In genomic region chr7:133990930-133991329, GRCm38 (mm10) we compare ENCODE assay signal across 23 mouse cellular contexts.
DNase-seq lines count a peak whose midpoint lies in the region; ATAC-seq and TF ChIP-seq lines count a peak whose summit lies in the region.
"Had no signal": no experiment of that assay in that cellular context is flagged by ENCODE, and none has a peak within 500 bp of the region (broad histone marks: within the 10 kb centered on the region; RNA-seq: fewer than 3 reads in every experiment).

No protein-coding gene starts in this region.

- intact Hi-C loops in heart, postnatal 25 days (cut with DNase I), result no loop called here

- no peak for TF ChIP-seq EP300 in heart, postnatal 0 days (IDR thresholded peaks at IDR 0.05; ENCODE audit: low read depth)

- no peak overlapping the region for H3K9ac ChIP-seq in heart, embryonic 11.5 days (ENCODE audit: low read depth, low read length)
- no peak overlapping the region for H3K9ac ChIP-seq in heart, embryonic 14.5 days (ENCODE audit: low read length)
- H3K9ac ChIP-seq in heart, postnatal 0 days (replicated peaks; ENCODE audit: low read depth, low read length), result no peak overlapping the region
- H3K9ac ChIP-seq in forebrain, embryonic 12.5 days, result no peak overlapping the region
- H3K9ac ChIP-seq: embryonic facial prominence, embryonic 12.5 days; embryonic facial prominence, embryonic 15.5 days; forebrain, embryonic 15.5 days; hindbrain, embryonic 12.5 days; hindbrain, embryonic 15.5 days had no signal

- H3K4me3 ChIP-seq in heart, embryonic 11.5 days (ENCODE audit: low read depth, low read length), result no peak overlapping the region
- no peak overlapping the region for H3K4me3 ChIP-seq in heart, embryonic 14.5 days (ENCODE audit: control insufficient read depth in 1 of 2, insufficient read depth in 1 of 2, low read depth in 1 of 2, low read length in 2 of 2)
- H3K4me3 ChIP-seq in heart, postnatal 0 days (ENCODE audit: low read depth, low read length), result no peak overlapping the region
- H3K4me3 ChIP-seq in forebrain, embryonic 12.5 days (replicated peaks), result no peak overlapping the region
- H3K4me3 ChIP-seq: embryonic facial prominence, embryonic 12.5 days; embryonic facial prominence, embryonic 15.5 days; forebrain, embryonic 15.5 days; hindbrain, embryonic 12.5 days; hindbrain, embryonic 15.5 days had no signal

- peaks cover 4% of the 10 kb centered on the region; the same call in 1 of the 2 replicates for H3K4me1 ChIP-seq in heart, embryonic 11.5 days (ENCODE audit: control insufficient read depth, insufficient read depth, low read length)
- peaks cover 4 to 17% of the 10 kb centered on the region in 2 experiments for H3K4me1 ChIP-seq in heart, embryonic 14.5 days (ENCODE audit: control insufficient read depth in 2 of 2, insufficient read depth in 2 of 2, low read length in 2 of 2)
- H3K4me1 ChIP-seq in heart, postnatal 0 days (ENCODE audit: control insufficient read depth, insufficient read depth), result peaks cover 19% of the 10 kb centered on the region; the same call in 1 of the 2 replicates
- no peaks in the 10 kb centered on the region for H3K4me1 ChIP-seq in forebrain, embryonic 12.5 days
- H3K4me1 ChIP-seq: embryonic facial prominence, embryonic 12.5 days; embryonic facial prominence, embryonic 15.5 days; forebrain, embryonic 15.5 days; hindbrain, embryonic 12.5 days; hindbrain, embryonic 15.5 days had no signal

- H3K27me3 ChIP-seq in heart, embryonic 11.5 days (ENCODE audit: control insufficient read depth, insufficient read depth, low read length), result no peaks in the 10 kb centered on the region
- no peaks in the 10 kb centered on the region for H3K27me3 ChIP-seq in heart, embryonic 14.5 days (ENCODE audit: control insufficient read depth, insufficient read depth, low read length)
- no peaks in the 10 kb centered on the region for H3K27me3 ChIP-seq in heart, postnatal 0 days (ENCODE audit: control insufficient read depth, insufficient read depth, low read length)
- no peaks in the 10 kb centered on the region for H3K27me3 ChIP-seq in forebrain, embryonic 12.5 days
- H3K27me3 ChIP-seq: embryonic facial prominence, embryonic 12.5 days; embryonic facial prominence, embryonic 15.5 days; forebrain, embryonic 15.5 days; hindbrain, embryonic 12.5 days; hindbrain, embryonic 15.5 days; Patski had no signal

- TF ChIP-seq CTCF in heart, postnatal 0 days (IDR thresholded peaks at IDR 0.05; ENCODE audit: low read depth), result no peak

- no peaks in the 10 kb centered on the region for H3K9me3 ChIP-seq in heart, embryonic 11.5 days (replicated peaks; ENCODE audit: control insufficient read depth, low read length)
- H3K9me3 ChIP-seq in heart, embryonic 14.5 days (ENCODE audit: control insufficient read depth, low read length), result no peaks in the 10 kb centered on the region
- H3K9me3 ChIP-seq in heart, postnatal 0 days (replicated peaks; ENCODE audit: control insufficient read depth, low read length), result no peaks in the 10 kb centered on the region
- H3K9me3 ChIP-seq in forebrain, embryonic 12.5 days, result no peaks in the 10 kb centered on the region
- H3K9me3 ChIP-seq: embryonic facial prominence, embryonic 12.5 days; embryonic facial prominence, embryonic 15.5 days; forebrain, embryonic 15.5 days; hindbrain, embryonic 12.5 days; hindbrain, embryonic 15.5 days had no signal

- peak; percentile 34 for DNase-seq in heart, adult 11 months
- no peak for DNase-seq in heart, adult 9 months (ENCODE audit: low spot score in 2 of 2)
- DNase-seq in heart, postnatal 25 days (ENCODE audit: low spot score), result no peak
- DNase-seq in heart, postnatal 0 days (ENCODE audit: low spot score), result peak; percentile 80
- no peak for DNase-seq in embryo, embryonic 10 days (ENCODE audit: low spot score)
- DNase-seq: adrenal gland, postnatal 10 days; adrenal gland, postnatal 36 days; cerebellum, adult 18-20 months; cerebellum, adult 9-10 months; cerebellum, postnatal 14 days; gastrocnemius, postnatal 25 days; kidney, adult 2 months had no signal

- no peak overlapping the region for H3K4me2 ChIP-seq in heart, embryonic 11.5 days
- 0 out of 2 replicates have a peak overlapping the region, but pooled peaks have one; percentile 9 for H3K4me2 ChIP-seq in heart, embryonic 14.5 days (ENCODE audit: low read length)
- 0 out of 2 replicates have a peak overlapping the region, but pooled peaks have one; percentile 8 for H3K4me2 ChIP-seq in heart, postnatal 0 days (ENCODE audit: low read depth, low read length)
- no peak overlapping the region for H3K4me2 ChIP-seq in forebrain, embryonic 12.5 days
- H3K4me2 ChIP-seq: embryonic facial prominence, embryonic 12.5 days; embryonic facial prominence, embryonic 15.5 days; forebrain, embryonic 15.5 days; hindbrain, embryonic 12.5 days; hindbrain, embryonic 15.5 days had no signal

- H3K36me3 ChIP-seq in heart, embryonic 11.5 days (ENCODE audit: control insufficient read depth, insufficient read depth, low read length), result no peaks in the 10 kb centered on the region
- no peaks in the 10 kb centered on the region for H3K36me3 ChIP-seq in heart, embryonic 14.5 days (ENCODE audit: control insufficient read depth, insufficient read depth, low read length)
- H3K36me3 ChIP-seq in heart, postnatal 0 days (replicated peaks; ENCODE audit: control insufficient read depth, insufficient read depth, low read length), result no peaks in the 10 kb centered on the region
- no peaks in the 10 kb centered on the region for H3K36me3 ChIP-seq in forebrain, embryonic 12.5 days (replicated peaks)
- H3K36me3 ChIP-seq: embryonic facial prominence, embryonic 12.5 days; embryonic facial prominence, embryonic 15.5 days; forebrain, embryonic 15.5 days; G1E; hindbrain, embryonic 12.5 days; hindbrain, embryonic 15.5 days had no signal

- peak overlapping the region; percentile 47; the same call in 1 of the 2 replicates for H3K27ac ChIP-seq in heart, embryonic 11.5 days (ENCODE audit: low read depth, low read length)
- peak overlapping the region; percentile 48 to 67; a peak in 3 of 4 replicates for H3K27ac ChIP-seq in heart, embryonic 14.5 days (replicated peaks in 1 of 2; ENCODE audit: control insufficient read depth in 1 of 2, insufficient read depth in 1 of 2, low read depth in 2 of 2, low read length in 2 of 2)
- H3K27ac ChIP-seq in heart, postnatal 0 days (ENCODE audit: low read depth), result peak overlapping the region; percentile 80
- no peak overlapping the region for H3K27ac ChIP-seq in forebrain, embryonic 12.5 days
- H3K27ac ChIP-seq: embryonic facial prominence, embryonic 12.5 days; embryonic facial prominence, embryonic 15.5 days; forebrain, embryonic 15.5 days; hindbrain, embryonic 12.5 days; hindbrain, embryonic 15.5 days had no signal

- no peak for ATAC-seq in heart, embryonic 11.5 days (replicated peaks; ENCODE audit: insufficient number of reproducible peaks, low FRiP score, low TSS enrichment)
- no peak for ATAC-seq in heart, embryonic 14.5 days (ENCODE audit: insufficient number of reproducible peaks, insufficient read depth, low FRiP score, low read depth)
- peak; percentile 79 for ATAC-seq in heart, postnatal 0 days (ENCODE audit: insufficient read depth, low read depth)
- no peak for ATAC-seq in forebrain, embryonic 12.5 days (ENCODE audit: low FRiP score)
- ATAC-seq: forebrain, embryonic 15.5 days; intestine, postnatal 0 days; Patski had no signal

Comparison
In these comparisons a context has a peak if more than half of its experiments do, and no peak if none do; other contexts are left out.
1. DNase-seq: peak in heart, adult 11 months (single experiment) and heart, postnatal 0 days (single experiment); none in heart, adult 9 months (0 of 2), heart, postnatal 25 days (single experiment) and embryo, embryonic 10 days (single experiment).
2. H3K4me2 ChIP-seq: peak in heart, embryonic 14.5 days (single experiment) and heart, postnatal 0 days (single experiment); none in heart, embryonic 11.5 days (single experiment) and forebrain, embryonic 12.5 days (single experiment).